Comparison of ENCODE assay signal across 15 mouse cellular contexts in genomic region chr9:16079292-16079691, GRCm38 (mm10).
"Had no signal": no experiment of that assay in that cellular context is flagged by ENCODE, and none has a peak within 500 bp of the region (broad histone marks: within the 10 kb centered on the region; RNA-seq: fewer than 3 reads in every experiment).

No protein-coding gene starts in this region.

- H3K4me3 ChIP-seq: limb, embryonic 13.5 days; myocyte had no signal

- H3K9me3 ChIP-seq: limb, embryonic 13.5 days had no signal

- H3K4me2 ChIP-seq: limb, embryonic 13.5 days had no signal

- DNase-seq: kidney, adult 8-10 months; kidney, postnatal 36 days; layer of hippocampus, adult 9-11 months; layer of hippocampus, postnatal 36 days; lung, adult 18-20 months; lung, postnatal 4 days; right cerebral cortex, postnatal 4 days; spleen, adult 18-20 months; thymus, adult 18-20 months; thymus, postnatal 14 days had no signal

- H3K9ac ChIP-seq: limb, embryonic 13.5 days; liver, embryonic 14.5 days had no signal

- H3K36me3 ChIP-seq: limb, embryonic 13.5 days had no signal

- ATAC-seq: intestine, postnatal 0 days; lung, postnatal 0 days had no signal

- H3K27me3 ChIP-seq: limb, embryonic 13.5 days had no signal

- H3K27ac ChIP-seq: limb, embryonic 13.5 days; liver, embryonic 14.5 days had no signal
